Mouse (Mus musculus) limb, embryonic 12.5 days (tissue): ENCODE data around the gene Layn. TPM values are rescaled to one million over a fixed set of nuclear protein-coding genes. Genes with fewer than 3 reads are reported as not detected.

Experiments
- ATAC-seq: fragments of 200-750 bp; cut with Nextera tagmentation; 2 replicates; pipeline ENCODE4 v1.8.0; 2017; ENCODE audit warnings: low read depth, moderate TSS enrichment; ENCODE audit not compliant: insufficient number of reproducible peaks, insufficient read depth, low FRiP score, low TSS enrichment
- H3K27ac ChIP-seq: fragments of 300-500 bp; sonication (generic); 2 replicates; pipeline ENCODE4 v1.5.1; 2016; ENCODE audit warnings: mild to moderate bottlenecking, moderate library complexity
- H3K27me3 ChIP-seq: fragments of 300-500 bp; sonication (generic); 2 replicates; pipeline ENCODE4 v1.6.1; 2016; ENCODE audit warnings: mild to moderate bottlenecking, moderate library complexity
- H3K36me3 ChIP-seq: fragments of 300-500 bp; sonication (generic); 2 replicates; pipeline ENCODE4 v1.6.1; 2016; ENCODE audit warnings: mild to moderate bottlenecking, moderate library complexity
- H3K4me1 ChIP-seq: fragments of 300-500 bp; sonication (generic); replicated peaks from 2 replicates; pipeline ENCODE4 v1.6.1; 2016
- H3K4me2 ChIP-seq: fragments of 300-500 bp; sonication (generic); 2 replicates; pipeline ENCODE4 v1.6.1; 2016; ENCODE audit warnings: mild to moderate bottlenecking, moderate library complexity
- H3K4me3 ChIP-seq: fragments of 300-500 bp; sonication (generic); replicated peaks from 2 replicates; pipeline ENCODE4 v1.5.1; 2016; ENCODE audit warnings: mild to moderate bottlenecking
- H3K9ac ChIP-seq: fragments of 300-500 bp; sonication (generic); replicated peaks from 2 replicates; pipeline ENCODE4 v1.6.1; 2016; ENCODE audit warnings: mild to moderate bottlenecking, moderate library complexity
- H3K9me3 ChIP-seq: fragments of 300-500 bp; sonication (generic); 2 replicates; pipeline ENCODE4 v1.6.1; 2016; ENCODE audit warnings: mild to moderate bottlenecking, moderate library complexity
- WGBS: fragments of 180-500 bp; shearing (Covaris S2); methylation state at CpG from one replicate; pipeline ENCODE4 v1.1.7; 2016; 5-methylcytosine and 5-hydroxymethylcytosine counted together
- polyA plus RNA-seq: library from polyadenylated mRNA; unstranded; fragments of >200 nt; fragmentation: Nextera tagmentation; extraction: Ambion mirVana; gene quantifications from 2 replicates; pipeline ENCODE4 v1.2.1, GENCODE M21; 2016

Layn gene
- 6.7 and 7.4 TPM in 2 replicates for polyA plus RNA-seq

DNA sequence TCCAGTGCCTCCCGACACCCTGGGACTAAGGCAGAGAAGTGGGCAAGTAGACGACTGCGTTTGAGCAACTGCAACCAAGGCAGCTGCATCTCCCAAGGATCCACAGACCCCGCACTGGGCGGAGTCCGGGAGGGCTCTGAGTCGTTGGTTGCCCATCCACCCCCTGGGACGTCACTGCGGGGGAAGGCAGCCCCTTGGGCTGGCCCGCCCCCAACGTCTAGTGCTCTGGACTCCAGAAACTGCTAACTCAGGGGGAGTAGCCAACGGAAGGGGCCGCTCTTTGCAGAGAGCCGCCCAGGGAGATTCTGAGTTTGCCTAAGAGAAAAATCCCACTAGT, at the start of gene Layn:
Gene Layn (minus strand): TSS at position 116 of the 337 bp plus-strand sequence.
- Histone ChIP-seq H3K27me3 (no peaks in the 10 kb centered on the region), H3K4me2 (peak within 1 kb of the TSS; percentile 90), H3K4me3 (peak within 1 kb of the TSS; percentile 52), H3K4me1 (peaks cover 26% of the 10 kb centered on the region), H3K9me3 (no peaks in the 10 kb centered on the region), H3K27ac (peak within 1 kb of the TSS; percentile 64), H3K9ac (peak within 1 kb of the TSS; percentile 57), H3K36me3 (no peaks in the 10 kb centered on the region)
- WGBS = under 1% methylated on average over 14 of the region's 14 CpGs
- ATAC-seq = peak; percentile 92

DNA sequence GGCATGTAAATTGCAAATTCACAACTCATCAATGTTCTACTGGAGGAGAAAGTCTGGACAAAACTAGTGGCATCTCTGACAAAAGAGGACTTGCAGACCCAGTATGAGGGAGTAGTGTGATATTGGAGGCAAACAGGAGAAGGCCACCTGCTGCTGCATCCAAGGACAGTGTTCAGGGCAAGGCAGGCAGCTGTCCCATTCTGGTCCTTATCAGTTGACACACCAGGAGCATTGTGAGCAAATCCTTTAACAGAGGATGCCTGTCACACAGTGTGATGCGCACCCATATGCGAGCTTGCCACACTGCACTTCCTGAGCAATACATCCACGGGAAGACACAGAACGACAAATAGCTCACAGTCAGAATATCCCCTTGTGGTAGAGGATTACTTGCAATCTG, 37.9 kb upstream of the Layn start:
- no peaks in the 10 kb centered on the region for H3K36me3 ChIP-seq
- no peak for ATAC-seq
- no peak overlapping the region for H3K9ac ChIP-seq
- H3K4me2 ChIP-seq = no peak overlapping the region
- no peak overlapping the region for H3K27ac ChIP-seq
- H3K4me3 ChIP-seq = no peak overlapping the region
- H3K27me3 ChIP-seq = no peaks in the 10 kb centered on the region
- WGBS = 81% methylated on average over 4 of the region's 4 CpGs
- no peaks in the 10 kb centered on the region for H3K9me3 ChIP-seq
- no peaks in the 10 kb centered on the region for H3K4me1 ChIP-seq

- no peaks in the 10 kb centered on the region for H3K36me3 ChIP-seq
- no peak for ATAC-seq
- H3K4me1 ChIP-seq = peaks cover 8% of the 10 kb centered on the region
- H3K4me3 ChIP-seq = no peak overlapping the region
- WGBS = 72% methylated on average over 2 of the region's 2 CpGs
- no peak overlapping the region for H3K9ac ChIP-seq
- H3K27me3 ChIP-seq = peaks cover 17% of the 10 kb centered on the region
- no peak overlapping the region for H3K27ac ChIP-seq
- no peak overlapping the region for H3K4me2 ChIP-seq
- no peaks in the 10 kb centered on the region for H3K9me3 ChIP-seq
Observed at GRCm38 (mm10) chr9:51105751-51106150, 28.9 kb upstream of the Layn start.

GRCm38 (mm10) chr9:51103808-51104514, 27.1 kb upstream of the Layn start:
- Histone ChIP-seq H3K36me3 (no peaks in the 10 kb centered on the region), H3K9me3 (no peaks in the 10 kb centered on the region), H3K4me1 (peaks cover 8% of the 10 kb centered on the region), H3K4me3 (peak overlapping the region; percentile 55), H3K4me2 (peak overlapping the region; percentile 99), H3K9ac (peak overlapping the region; percentile 71), H3K27ac (no peak overlapping the region), H3K27me3 (peaks cover 22% of the 10 kb centered on the region)
- WGBS = 12% methylated on average over 30 of the region's 30 CpGs
- ATAC-seq = peak; percentile 26; the same call in 1 of the 2 replicates

GRCm38 (mm10) chr9:51102963-51103807, 26.3 kb upstream of the Layn start:
- H3K9ac ChIP-seq = peak overlapping the region; percentile 71
- H3K27ac ChIP-seq = no peak overlapping the region
- peak overlapping the region; percentile 55 for H3K4me3 ChIP-seq
- no peaks in the 10 kb centered on the region for H3K36me3 ChIP-seq
- H3K27me3 ChIP-seq = peaks cover 22% of the 10 kb centered on the region
- 2% methylated on average over 37 of the region's 44 CpGs for WGBS
- no peaks in the 10 kb centered on the region for H3K9me3 ChIP-seq
- peaks cover 8% of the 10 kb centered on the region for H3K4me1 ChIP-seq
- peak overlapping the region; percentile 99 for H3K4me2 ChIP-seq
- peak; percentile 73 for ATAC-seq

- Histone ChIP-seq H3K36me3 (no peaks in the 10 kb centered on the region), H3K27ac (no peak within 1 kb of the TSS), H3K9me3 (no peaks in the 10 kb centered on the region), H3K9ac (peak within 1 kb of the TSS; percentile 42), H3K4me2 (peak within 1 kb of the TSS; percentile 99), H3K4me3 (peak within 1 kb of the TSS; percentile 55), H3K27me3 (peaks cover 22% of the 10 kb centered on the region), H3K4me1 (peaks cover 8% of the 10 kb centered on the region)
- 9% methylated on average over 27 of the region's 27 CpGs for WGBS
- ATAC-seq = no peak; the same call in 1 of the 2 replicates
Observed at GRCm38 (mm10) chr9:51101756-51102425, 25.0 kb upstream of the Layn start, which contains the start of gene 4833427G06Rik. 4833427G06Rik (minus strand) TSS chr9:51102078.

DNA sequence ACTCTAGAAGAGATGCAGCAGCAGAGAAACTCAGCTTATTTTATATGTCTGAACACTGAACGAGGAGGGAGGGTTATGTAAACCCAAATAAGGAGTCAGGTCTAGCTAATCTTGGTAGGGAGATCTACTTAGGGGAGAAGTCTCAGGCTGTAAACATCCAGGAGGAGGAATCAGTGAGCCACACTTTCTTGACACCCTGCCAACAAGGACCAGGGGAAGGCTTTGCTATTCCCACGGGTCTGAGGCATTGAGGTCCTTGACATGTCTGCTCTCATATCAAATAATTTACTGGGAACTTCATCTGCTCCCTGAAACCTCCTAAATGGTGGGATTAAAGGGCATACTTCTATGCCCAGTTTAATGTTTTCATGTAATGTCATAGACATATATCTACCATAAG, 19.4 kb upstream of the Layn start:
- no peaks in the 10 kb centered on the region for H3K9me3 ChIP-seq
- no peaks in the 10 kb centered on the region for H3K4me1 ChIP-seq

GRCm38 (mm10) chr9:51093697-51094096, 16.8 kb upstream of the Layn start:
- no peak overlapping the region for H3K4me3 ChIP-seq
- no peaks in the 10 kb centered on the region for H3K27me3 ChIP-seq
- no peaks in the 10 kb centered on the region for H3K9me3 ChIP-seq
- H3K36me3 ChIP-seq = no peaks in the 10 kb centered on the region
- ATAC-seq = no peak
- no peaks in the 10 kb centered on the region for H3K4me1 ChIP-seq
- whole genome bisulfite sequencing = 70% methylated on average over 5 of the region's 5 CpGs
- no peak overlapping the region for H3K9ac ChIP-seq
- no peak overlapping the region for H3K27ac ChIP-seq
- no peak overlapping the region for H3K4me2 ChIP-seq

More for the DNA sequence above, 19.4 kb upstream of the Layn start:
- Histone ChIP-seq H3K4me2 (no peak overlapping the region), H3K27ac (no peak overlapping the region), H3K4me3 (no peak overlapping the region), H3K9ac (no peak overlapping the region), H3K27me3 (peaks cover 6% of the 10 kb centered on the region), H3K36me3 (no peaks in the 10 kb centered on the region)
- 59% methylated on average over 2 of the region's 2 CpGs for WGBS
- ATAC-seq = no peak

- Histone ChIP-seq H3K4me1 (peaks cover 10% of the 10 kb centered on the region), H3K4me3 (no peak overlapping the region), H3K27me3 (no peaks in the 10 kb centered on the region), H3K27ac (no peak overlapping the region), H3K9me3 (no peaks in the 10 kb centered on the region), H3K4me2 (no peak overlapping the region), H3K36me3 (no peaks in the 10 kb centered on the region), H3K9ac (no peak overlapping the region)
- no peak for ATAC-seq
- WGBS = 82% methylated on average over 5 of the region's 5 CpGs
Observed at GRCm38 (mm10) chr9:51081614-51082013, 4.7 kb upstream of the Layn start.

DNA sequence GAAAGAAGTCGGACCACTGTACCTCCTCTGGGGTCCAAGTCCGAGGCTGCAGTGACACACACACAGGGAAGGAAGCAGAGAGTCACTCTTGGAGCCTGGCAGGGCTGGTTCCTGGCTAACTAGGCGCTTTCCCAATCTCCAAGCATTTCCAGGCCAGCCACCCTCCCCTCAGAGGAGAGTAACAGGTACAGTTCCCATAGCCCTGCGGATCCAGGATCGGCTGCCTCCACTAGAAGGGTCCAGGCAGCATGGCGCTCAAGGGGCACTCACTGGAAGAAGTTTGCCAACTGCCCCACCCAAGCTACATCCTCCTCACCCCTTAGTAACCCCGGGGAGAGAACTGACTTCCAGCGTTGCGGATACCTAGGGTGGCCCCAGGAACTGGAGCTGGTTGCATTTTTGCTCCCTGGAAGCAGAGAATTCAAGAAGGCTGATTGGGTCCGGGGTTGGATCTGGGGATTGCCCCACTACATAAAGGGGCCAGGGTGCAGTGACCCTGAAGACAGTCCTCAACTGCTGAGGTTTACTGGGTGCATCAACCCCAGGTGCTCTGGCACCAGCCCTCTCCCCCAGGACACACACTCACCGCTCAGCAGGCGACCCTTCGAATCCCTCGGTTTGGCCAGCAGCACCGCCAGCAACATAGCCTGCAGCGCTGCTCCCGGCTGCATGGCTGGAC, 455 bp downstream of the Layn start:
- Histone ChIP-seq H3K4me3 (peak overlapping the region; percentile 52), H3K27me3 (no peaks in the 10 kb centered on the region), H3K27ac (peak overlapping the region; percentile 64), H3K4me2 (peak overlapping the region; percentile 90), H3K36me3 (no peaks in the 10 kb centered on the region), H3K4me1 (peaks cover 26% of the 10 kb centered on the region), H3K9me3 (no peaks in the 10 kb centered on the region), H3K9ac (peak overlapping the region; percentile 57)
- WGBS = under 1% methylated on average over 17 of the region's 17 CpGs
- peak; percentile 47 for ATAC-seq
